Mouse (Mus musculus) lung, postnatal 0 days (tissue): ENCODE results near the gene Gpam. TPM values are rescaled to one million over a fixed set of nuclear protein-coding genes. Genes with fewer than 3 reads are reported as not detected.

Experiments
- ATAC-seq: fragments of 200-750 bp; cut with Nextera tagmentation; 2 replicates; pipeline ENCODE4 v1.8.0; 2017; ENCODE audit warnings: moderate library complexity
- DNase-seq: peaks from one replicate; pipeline ENCODE4 v3.0.0-alpha.2; 2016; ENCODE audit warnings: low spot score
- H3K27ac ChIP-seq: fragments of 300-500 bp; sonication (generic); 2 replicates; pipeline ENCODE4 v1.5.1; 2014; ENCODE audit warnings: antibody characterized with exemption, mild to moderate bottlenecking, low read length, mixed read lengths
- H3K27me3 ChIP-seq: fragments of 300-500 bp; sonication (generic); replicated peaks from 2 replicates; pipeline ENCODE4 v1.6.1; 2014; ENCODE audit warnings: low read length, mixed read lengths; ENCODE audit not compliant: insufficient read depth
- H3K36me3 ChIP-seq: fragments of 300-500 bp; sonication (generic); 2 replicates; pipeline ENCODE4 v1.6.1; 2014; ENCODE audit warnings: low read length, mixed read lengths; ENCODE audit not compliant: insufficient read depth
- H3K4me1 ChIP-seq: fragments of 300-500 bp; sonication (generic); 2 replicates; pipeline ENCODE4 v1.6.1; 2014; ENCODE audit warnings: antibody characterized with exemption, low read depth, low read length, mixed read lengths; ENCODE audit not compliant: insufficient read depth
- H3K4me2 ChIP-seq: fragments of 300-500 bp; sonication (generic); replicated peaks from 2 replicates; pipeline ENCODE4 v1.6.1; 2014; ENCODE audit warnings: low read depth, mild to moderate bottlenecking, low read length, moderate library complexity, mixed read lengths
- H3K4me3 ChIP-seq: fragments of 300-500 bp; sonication (generic); 2 replicates; pipeline ENCODE4 v1.5.1; 2014; ENCODE audit warnings: low read depth, low read length
- H3K9ac ChIP-seq: fragments of 300-500 bp; sonication (generic); replicated peaks from 2 replicates; pipeline ENCODE4 v1.6.1; 2014; ENCODE audit warnings: low read depth, mild to moderate bottlenecking
- H3K9me3 ChIP-seq: fragments of 300-500 bp; sonication (generic); 2 replicates; pipeline ENCODE4 v1.6.1; 2016; ENCODE audit warnings: low read length, mixed read lengths
- CTCF ChIP-seq: IDR thresholded peaks from 2 replicates; pipeline ENCODE4 v1.5.1; 2016; ENCODE audit warnings: antibody characterized with exemption, mild to moderate bottlenecking
- EP300 ChIP-seq: IDR thresholded peaks from 2 replicates; pipeline ENCODE4 v1.6.1; 2016; ENCODE audit warnings: antibody characterized with exemption, mild to moderate bottlenecking, control low read depth
- WGBS: fragments of 180-500 bp; shearing (Covaris S2); extraction: QIAGEN DNeasy Blood & Tissue Kit; methylation state at CpG from one replicate; pipeline ENCODE4 v1.1.7; 2014; 5-methylcytosine and 5-hydroxymethylcytosine counted together
- polyA plus RNA-seq: library from polyadenylated mRNA; unstranded; fragments of >200 nt; fragmentation: Nextera tagmentation; extraction: Ambion mirVana; gene quantifications from 2 replicates; pipeline ENCODE4 v1.2.1, GENCODE M21; 2015

Gpam gene
- polyA plus RNA-seq, 1 experiment from 2014 or later: 41.4 TPM

- H3K9ac ChIP-seq: no peak overlapping the region
- H3K4me1 ChIP-seq: peaks cover 14% of the 10 kb centered on the region; the same call in 1 of the 2 replicates
- no peaks in the 10 kb centered on the region for H3K36me3 ChIP-seq
- ATAC-seq (no peak), DNase-seq (no peak)
- 61% methylated on average over 5 of the region's 5 CpGs for WGBS
- no peak for TF ChIP-seq EP300
- no peak for TF ChIP-seq CTCF
- no peak overlapping the region for H3K4me2 ChIP-seq
- no peak overlapping the region for H3K27ac ChIP-seq
- H3K4me3 ChIP-seq: no peak overlapping the region
- H3K9me3 ChIP-seq: no peaks in the 10 kb centered on the region
- no peaks in the 10 kb centered on the region for H3K27me3 ChIP-seq
These were observed 17.7 kb upstream of the Gpam start for GRCm38 (mm10) chr19:55144691-55145090.

- TF ChIP-seq CTCF (no peak), EP300 (no peak)
- H3K27ac ChIP-seq: no peak overlapping the region
- no peak overlapping the region for H3K9ac ChIP-seq
- DNase-seq: no peak
- WGBS: 34% methylated on average over 11 of the region's 11 CpGs
- H3K27me3 ChIP-seq: no peaks in the 10 kb centered on the region
- no peak overlapping the region for H3K4me2 ChIP-seq
- H3K9me3 ChIP-seq: no peaks in the 10 kb centered on the region
- ATAC-seq: no peak
- no peak overlapping the region for H3K4me3 ChIP-seq
- H3K4me1 ChIP-seq: peaks cover 14% of the 10 kb centered on the region; the same call in 1 of the 2 replicates
- H3K36me3 ChIP-seq: no peaks in the 10 kb centered on the region
These were observed 16.6 kb upstream of the Gpam start for GRCm38 (mm10) chr19:55143391-55144300.

DNA sequence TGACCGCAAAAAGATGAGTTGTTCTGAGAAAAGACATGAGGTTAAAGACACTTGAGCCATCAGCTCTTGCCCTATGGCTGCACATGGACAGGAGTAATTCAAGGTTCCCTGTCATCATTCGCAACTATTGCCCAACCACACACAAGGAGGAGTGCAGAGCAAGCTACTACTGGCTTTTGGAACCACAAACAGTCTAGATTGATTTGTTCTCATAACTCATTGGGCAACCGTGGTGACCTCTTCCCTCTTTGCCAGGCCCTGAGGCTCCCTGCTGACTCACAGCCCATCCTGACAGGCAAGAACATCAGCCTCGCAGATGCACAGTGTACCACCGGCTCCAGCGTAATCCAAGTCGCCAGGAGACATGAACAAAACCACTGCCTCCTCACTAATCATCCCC lies 12.3 kb upstream of the Gpam start:
- WGBS: 64% methylated on average over 7 of the region's 7 CpGs
- Histone ChIP-seq H3K9me3 (no peaks in the 10 kb centered on the region), H3K4me1 (peaks cover 17% of the 10 kb centered on the region), H3K4me2 (no peak overlapping the region), H3K36me3 (no peaks in the 10 kb centered on the region), H3K27ac (no peak overlapping the region), H3K4me3 (no peak overlapping the region), H3K9ac (no peak overlapping the region), H3K27me3 (no peaks in the 10 kb centered on the region)
- DNase-seq (peak; percentile 84), ATAC-seq (peak; percentile 48)
- TF ChIP-seq CTCF: no peak
- TF ChIP-seq EP300: peak; percentile 68

DNA sequence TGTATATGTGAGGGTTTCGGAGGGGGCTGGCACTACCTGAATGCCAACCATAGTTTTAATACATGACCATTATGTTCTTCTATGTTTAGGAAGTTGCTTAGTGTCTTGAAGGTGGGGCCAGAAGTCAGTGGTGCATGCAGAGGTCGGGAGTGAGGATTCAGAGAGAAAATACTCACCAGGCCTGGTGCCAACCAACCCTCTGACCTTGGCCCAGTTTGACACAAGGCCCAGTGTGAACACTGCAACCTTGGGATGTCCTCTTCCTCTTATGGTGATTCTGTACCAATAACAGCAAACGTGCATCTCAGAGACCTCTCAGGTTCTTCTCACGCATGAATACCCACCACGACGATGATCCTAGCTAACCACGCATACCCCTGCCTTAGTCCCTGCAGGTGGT lies 11.5 kb upstream of the Gpam start:
- no peak for DNase-seq
- ATAC-seq: no peak
- H3K4me1 ChIP-seq: peaks cover 14% of the 10 kb centered on the region
- no peaks in the 10 kb centered on the region for H3K36me3 ChIP-seq
- H3K9me3 ChIP-seq: no peaks in the 10 kb centered on the region
- H3K4me3 ChIP-seq: no peak overlapping the region
- no peak overlapping the region for H3K4me2 ChIP-seq
- no peak overlapping the region for H3K9ac ChIP-seq
- no peaks in the 10 kb centered on the region for H3K27me3 ChIP-seq
- 83% methylated on average over 7 of the region's 7 CpGs for WGBS
- no peak for TF ChIP-seq CTCF
- TF ChIP-seq EP300: no peak
- H3K27ac ChIP-seq: peak overlapping the region; percentile 69

DNA sequence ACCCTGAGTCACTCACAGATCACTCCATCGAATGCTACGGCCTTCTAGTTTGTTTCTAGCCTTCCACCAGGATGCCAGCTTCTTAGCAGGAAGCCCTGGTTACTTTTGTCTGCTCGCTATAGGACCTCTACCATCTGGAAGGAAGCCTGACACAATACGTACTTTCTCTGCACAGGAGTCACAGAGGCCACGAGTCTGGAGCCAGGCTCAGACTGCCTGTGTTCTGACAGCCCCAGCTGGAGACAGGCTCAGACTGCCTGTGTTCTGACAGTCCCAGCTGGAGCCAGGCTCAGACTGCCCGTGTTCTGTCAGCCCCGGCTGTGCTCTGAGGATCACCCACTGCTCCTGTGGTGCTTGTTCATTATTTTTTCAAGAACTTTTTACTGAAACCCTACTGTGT lies 10.8 kb upstream of the Gpam start:
- H3K4me2 ChIP-seq: no peak overlapping the region
- no peak overlapping the region for H3K4me3 ChIP-seq
- no peaks in the 10 kb centered on the region for H3K9me3 ChIP-seq
- peak overlapping the region; percentile 69 for H3K27ac ChIP-seq
- TF ChIP-seq EP300 (no peak), CTCF (no peak)
- 35% methylated on average over 7 of the region's 7 CpGs for WGBS
- DNase-seq (peak; percentile 84), ATAC-seq (peak; percentile 71)
- no peak overlapping the region for H3K9ac ChIP-seq
- peaks cover 11% of the 10 kb centered on the region for H3K4me1 ChIP-seq
- H3K27me3 ChIP-seq: no peaks in the 10 kb centered on the region
- H3K36me3 ChIP-seq: no peaks in the 10 kb centered on the region

- Histone ChIP-seq H3K4me2 (no peak overlapping the region), H3K27ac (peak overlapping the region; percentile 69), H3K9me3 (no peaks in the 10 kb centered on the region), H3K36me3 (no peaks in the 10 kb centered on the region), H3K9ac (no peak overlapping the region), H3K4me1 (peaks cover 11% of the 10 kb centered on the region), H3K27me3 (no peaks in the 10 kb centered on the region), H3K4me3 (no peak overlapping the region)
- ATAC-seq (peak; percentile 48), DNase-seq (peak; percentile 84)
- WGBS: 31% methylated on average over 4 of the region's 4 CpGs
- TF ChIP-seq CTCF: no peak
- TF ChIP-seq EP300: peak; percentile 69
These were observed 9.8 kb upstream of the Gpam start for GRCm38 (mm10) chr19:55136693-55137427.
